Mouse (Mus musculus): Measurements from ENCODE around the gene Bhlhe41. TPM values are rescaled to one million over a fixed set of nuclear protein-coding genes. Genes with fewer than 3 reads are reported as not detected.

Gene Bhlhe41
- polyA plus RNA-seq, 1 experiment from 2014 or later: 6.6 TPM

DNA sequence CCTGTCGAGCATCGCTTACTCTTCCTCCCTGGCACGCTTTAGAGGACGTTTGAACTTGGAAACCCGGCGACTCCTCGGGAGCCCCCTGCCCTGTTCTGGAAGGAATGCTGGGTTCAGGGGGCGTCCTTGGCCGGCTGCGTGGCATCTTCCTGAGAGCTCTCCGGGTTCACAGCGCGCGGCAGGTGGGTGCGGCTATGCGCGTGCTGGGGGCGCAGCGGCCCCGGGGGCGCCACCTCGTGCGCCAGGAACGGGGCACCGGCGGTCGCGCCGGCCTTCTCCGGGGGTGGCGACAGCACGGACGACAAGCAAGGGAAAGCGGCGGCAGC is 2.7 kb downstream of the Bhlhe41 start:
- peaks cover 14% of the 10 kb centered on the region for H3K4me1 ChIP-seq (ENCODE audit: control insufficient read depth, insufficient read depth, low read length)
- peak overlapping the region; percentile 100 for H3K4me2 ChIP-seq (ENCODE audit: low read depth, low read length)
- under 1% methylated on average over 33 of the region's 35 CpGs for WGBS
- H3K27me3 ChIP-seq (ENCODE audit: control insufficient read depth, insufficient read depth, low read length): peaks cover 24% of the 10 kb centered on the region; the same call in 1 of the 2 replicates
- peak overlapping the region; percentile 68 for H3K9ac ChIP-seq (replicated peaks; ENCODE audit: low read depth, low read length)
- no peak for ATAC-seq (ENCODE audit: low read depth)
- H3K36me3 ChIP-seq (ENCODE audit: control insufficient read depth, insufficient read depth, low read length): no peaks in the 10 kb centered on the region
- peak overlapping the region; percentile 54 for H3K4me3 ChIP-seq (ENCODE audit: low read depth, low read length)
- H3K27ac ChIP-seq (ENCODE audit: low read depth, low read length): no peak overlapping the region; the same call in 1 of the 2 replicates
- no peaks in the 10 kb centered on the region for H3K9me3 ChIP-seq (ENCODE audit: control insufficient read depth, low read length)

DNA sequence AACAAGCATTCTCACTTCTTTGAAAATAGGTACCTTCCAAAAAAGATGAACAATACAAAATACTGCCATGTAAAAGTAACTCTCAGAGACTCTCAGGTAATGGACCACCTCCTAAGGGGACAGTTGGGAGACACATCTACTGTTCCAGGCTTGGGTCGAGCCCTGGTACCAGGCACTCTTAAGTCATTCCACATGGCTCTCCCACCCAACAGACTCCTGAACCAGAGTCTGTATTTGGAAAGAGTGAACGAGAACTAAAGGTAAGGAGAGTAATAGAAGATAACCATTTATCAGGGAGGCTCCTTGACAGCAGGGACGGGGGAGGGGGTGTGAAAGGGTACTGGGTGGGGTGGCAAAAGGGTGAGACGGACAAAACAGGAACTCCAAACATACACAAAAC is 3.0 kb downstream of the Bhlhe41 start:
- ATAC-seq (ENCODE audit: low read depth): no peak
- peak overlapping the region; percentile 100 for H3K4me2 ChIP-seq (ENCODE audit: low read depth, low read length)
- WGBS: 17% methylated on average over 4 of the region's 4 CpGs
- H3K27me3 ChIP-seq (ENCODE audit: control insufficient read depth, insufficient read depth, low read length): peaks cover 24% of the 10 kb centered on the region; the same call in 1 of the 2 replicates
- no peak overlapping the region for H3K27ac ChIP-seq (ENCODE audit: low read depth, low read length)
- H3K4me1 ChIP-seq (ENCODE audit: control insufficient read depth, insufficient read depth, low read length): peaks cover 14% of the 10 kb centered on the region
- peak overlapping the region; percentile 68 for H3K9ac ChIP-seq (replicated peaks; ENCODE audit: low read depth, low read length)
- peak overlapping the region; percentile 54 for H3K4me3 ChIP-seq (ENCODE audit: low read depth, low read length)
- H3K9me3 ChIP-seq (ENCODE audit: control insufficient read depth, low read length): no peaks in the 10 kb centered on the region
- no peaks in the 10 kb centered on the region for H3K36me3 ChIP-seq (ENCODE audit: control insufficient read depth, insufficient read depth, low read length)

- no peak for ATAC-seq (ENCODE audit: low read depth)
- H3K9ac ChIP-seq (replicated peaks; ENCODE audit: low read depth, low read length): no peak overlapping the region
- H3K4me3 ChIP-seq (ENCODE audit: low read depth, low read length): peak overlapping the region; percentile 54; the same call in 1 of the 2 replicates
- WGBS: 80% methylated on average over 9 of the region's 9 CpGs
- H3K4me2 ChIP-seq (ENCODE audit: low read depth, low read length): peak overlapping the region; percentile 100; the same call in 1 of the 2 replicates
- no peak overlapping the region for H3K27ac ChIP-seq (ENCODE audit: low read depth, low read length)
- H3K36me3 ChIP-seq (ENCODE audit: control insufficient read depth, insufficient read depth, low read length): no peaks in the 10 kb centered on the region
- peaks cover 22% of the 10 kb centered on the region; the same call in 1 of the 2 replicates for H3K27me3 ChIP-seq (ENCODE audit: control insufficient read depth, insufficient read depth, low read length)
- H3K9me3 ChIP-seq (ENCODE audit: control insufficient read depth, low read length): no peaks in the 10 kb centered on the region
- peaks cover 14% of the 10 kb centered on the region for H3K4me1 ChIP-seq (ENCODE audit: control insufficient read depth, insufficient read depth, low read length)
Measured at GRCm38 (mm10) chr6:145861462-145862227, 3.7 kb downstream of the Bhlhe41 start.

DNA sequence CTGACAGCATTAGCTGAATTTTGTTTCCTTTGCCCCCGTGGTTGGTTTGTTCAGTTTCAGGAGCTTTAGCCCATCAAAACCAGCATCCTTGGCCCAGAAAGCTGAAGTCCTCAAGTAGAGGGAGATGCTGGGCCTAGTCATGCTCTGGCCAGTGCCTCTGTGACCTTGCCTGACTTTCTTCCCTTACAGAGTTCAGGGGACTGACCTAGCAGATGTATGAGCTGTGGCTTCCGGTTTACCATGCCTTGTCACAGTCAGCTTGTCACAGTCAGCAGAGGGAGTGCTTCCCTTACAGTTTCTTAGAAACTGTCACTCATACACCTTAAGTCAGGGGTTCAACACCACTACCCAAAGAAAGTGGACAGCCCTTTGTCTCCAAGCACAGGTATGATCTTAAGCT is 5.0 kb downstream of the Bhlhe41 start:
- H3K9ac ChIP-seq (replicated peaks; ENCODE audit: low read depth, low read length): no peak overlapping the region
- H3K4me3 ChIP-seq (ENCODE audit: low read depth, low read length): no peak overlapping the region
- no peak overlapping the region for H3K27ac ChIP-seq (ENCODE audit: low read depth, low read length)
- WGBS: 71% methylated on average over 2 of the region's 2 CpGs
- H3K27me3 ChIP-seq (ENCODE audit: control insufficient read depth, insufficient read depth, low read length): peaks cover 19% of the 10 kb centered on the region; the same call in 1 of the 2 replicates
- peaks cover 19% of the 10 kb centered on the region for H3K4me1 ChIP-seq (ENCODE audit: control insufficient read depth, insufficient read depth, low read length)
- H3K4me2 ChIP-seq (ENCODE audit: low read depth, low read length): no peak overlapping the region
- no peaks in the 10 kb centered on the region for H3K36me3 ChIP-seq (ENCODE audit: control insufficient read depth, insufficient read depth, low read length)
- no peak for ATAC-seq (ENCODE audit: low read depth)
- H3K9me3 ChIP-seq (ENCODE audit: control insufficient read depth, low read length): no peaks in the 10 kb centered on the region

DNA sequence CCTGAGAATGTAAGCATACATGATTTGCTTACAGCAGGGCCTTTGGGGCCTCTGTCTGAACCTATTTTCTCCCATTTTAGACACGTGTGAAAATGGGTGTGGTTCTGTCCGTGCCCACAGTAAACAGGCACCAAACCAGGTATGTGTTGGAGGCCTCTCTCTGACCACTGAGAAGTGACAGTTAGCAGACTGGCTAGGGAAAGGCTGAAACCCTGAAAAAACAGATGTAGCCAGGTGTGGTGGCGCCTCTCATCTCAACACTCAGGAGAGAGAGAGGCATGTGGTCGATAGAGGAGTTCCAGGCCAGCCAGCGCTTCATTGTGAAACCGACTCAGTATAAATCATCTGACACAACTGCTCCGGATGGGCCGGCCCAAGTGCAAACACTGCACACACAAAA is 6.9 kb downstream of the Bhlhe41 start:
- Histone ChIP-seq H3K4me3 (ENCODE audit: low read depth, low read length) (no peak overlapping the region), H3K27ac (ENCODE audit: low read depth, low read length) (no peak overlapping the region), H3K36me3 (ENCODE audit: control insufficient read depth, insufficient read depth, low read length) (no peaks in the 10 kb centered on the region), H3K9me3 (ENCODE audit: control insufficient read depth, low read length) (no peaks in the 10 kb centered on the region), H3K4me1 (ENCODE audit: control insufficient read depth, insufficient read depth, low read length) (peaks cover 15% of the 10 kb centered on the region), H3K4me2 (ENCODE audit: low read depth, low read length) (no peak overlapping the region), H3K27me3 (ENCODE audit: control insufficient read depth, insufficient read depth, low read length) (peaks cover 12% of the 10 kb centered on the region; the same call in 1 of the 2 replicates), H3K9ac (replicated peaks; ENCODE audit: low read depth, low read length) (no peak overlapping the region)
- WGBS: 42% methylated on average over 8 of the region's 8 CpGs
- no peak for ATAC-seq (ENCODE audit: low read depth)

DNA sequence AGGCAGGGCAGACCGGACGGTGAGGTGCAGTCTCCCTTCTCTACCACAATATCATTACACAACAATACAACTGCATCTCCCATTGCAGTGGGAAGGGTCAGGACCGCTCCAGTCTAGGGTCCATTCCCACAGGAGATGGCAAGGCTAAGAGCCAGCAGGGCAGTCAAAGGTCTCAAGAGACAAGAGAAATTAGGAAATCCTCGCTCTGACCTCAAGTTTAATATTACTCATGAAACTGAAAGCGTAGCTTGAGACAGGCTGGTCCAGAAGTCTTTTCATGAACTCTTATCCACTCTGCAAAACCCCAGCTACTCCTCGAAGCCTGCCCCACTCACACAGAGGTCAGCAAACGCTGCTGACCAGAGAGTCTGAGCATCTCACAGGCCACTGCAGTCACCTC is 7.9 kb downstream of the Bhlhe41 start:
- Histone ChIP-seq H3K27me3 (ENCODE audit: control insufficient read depth, insufficient read depth, low read length) (peaks cover 3% of the 10 kb centered on the region; the same call in 1 of the 2 replicates), H3K9ac (replicated peaks; ENCODE audit: low read depth, low read length) (no peak overlapping the region), H3K4me1 (ENCODE audit: control insufficient read depth, insufficient read depth, low read length) (peaks cover 12% of the 10 kb centered on the region), H3K9me3 (ENCODE audit: control insufficient read depth, low read length) (no peaks in the 10 kb centered on the region), H3K27ac (ENCODE audit: low read depth, low read length) (no peak overlapping the region), H3K36me3 (ENCODE audit: control insufficient read depth, insufficient read depth, low read length) (no peaks in the 10 kb centered on the region), H3K4me2 (ENCODE audit: low read depth, low read length) (no peak overlapping the region), H3K4me3 (ENCODE audit: low read depth, low read length) (no peak overlapping the region)
- no peak for ATAC-seq (ENCODE audit: low read depth)
- WGBS: 86% methylated on average over 7 of the region's 7 CpGs

DNA sequence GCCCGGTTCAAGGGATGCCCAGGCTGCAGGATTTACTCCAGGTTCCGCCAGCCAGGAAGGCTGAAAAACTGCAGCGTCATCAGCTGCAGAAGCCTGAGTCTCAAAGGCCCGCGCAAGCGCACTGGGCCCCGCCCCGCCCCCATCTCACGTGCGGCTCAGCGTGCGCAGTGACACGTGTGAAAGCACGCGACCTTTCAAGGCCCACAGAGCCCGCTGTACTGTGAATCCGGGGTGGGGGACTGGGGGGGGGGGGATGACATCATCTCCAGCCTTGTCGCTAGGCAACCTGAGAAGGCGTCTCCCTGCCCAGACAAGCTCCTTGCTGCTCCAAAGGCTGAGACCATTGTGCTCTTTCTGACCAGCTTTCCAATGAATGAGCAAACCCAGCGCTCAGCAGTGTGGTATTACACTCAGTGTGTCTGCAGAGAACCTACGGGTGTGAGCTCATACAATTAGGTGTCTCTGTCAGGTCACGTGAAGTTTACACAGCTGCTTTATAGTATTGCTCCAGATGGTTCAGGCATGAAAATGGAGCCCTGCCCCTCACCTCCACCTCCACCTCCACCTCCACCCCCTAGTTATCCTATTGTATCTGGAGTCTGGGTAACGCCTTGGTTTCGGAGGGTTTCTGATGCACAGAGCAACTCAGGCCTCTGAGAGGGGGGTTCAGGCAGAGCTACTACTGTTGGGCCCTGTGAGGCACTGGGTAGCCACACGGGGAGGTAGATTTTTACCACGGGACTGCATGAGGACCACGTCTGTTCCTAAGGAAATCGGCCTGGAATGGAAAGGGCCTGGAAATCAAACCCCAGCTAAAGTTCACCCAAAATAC is 9.4 kb downstream of the Bhlhe41 start:
- peak; percentile 93 for ATAC-seq (ENCODE audit: low read depth)
- Histone ChIP-seq H3K27ac (ENCODE audit: low read depth, low read length) (peak overlapping the region; percentile 25; the same call in 1 of the 2 replicates), H3K9me3 (ENCODE audit: control insufficient read depth, low read length) (no peaks in the 10 kb centered on the region), H3K4me1 (ENCODE audit: control insufficient read depth, insufficient read depth, low read length) (peaks cover 12% of the 10 kb centered on the region), H3K9ac (replicated peaks; ENCODE audit: low read depth, low read length) (peak overlapping the region; percentile 46; the same call in 1 of the 2 replicates), H3K4me3 (ENCODE audit: low read depth, low read length) (peak overlapping the region; percentile 20), H3K36me3 (ENCODE audit: control insufficient read depth, insufficient read depth, low read length) (no peaks in the 10 kb centered on the region), H3K27me3 (ENCODE audit: control insufficient read depth, insufficient read depth, low read length) (no peaks in the 10 kb centered on the region), H3K4me2 (ENCODE audit: low read depth, low read length) (peak overlapping the region; percentile 49)
- 4% methylated on average over 28 of the region's 28 CpGs for WGBS

DNA sequence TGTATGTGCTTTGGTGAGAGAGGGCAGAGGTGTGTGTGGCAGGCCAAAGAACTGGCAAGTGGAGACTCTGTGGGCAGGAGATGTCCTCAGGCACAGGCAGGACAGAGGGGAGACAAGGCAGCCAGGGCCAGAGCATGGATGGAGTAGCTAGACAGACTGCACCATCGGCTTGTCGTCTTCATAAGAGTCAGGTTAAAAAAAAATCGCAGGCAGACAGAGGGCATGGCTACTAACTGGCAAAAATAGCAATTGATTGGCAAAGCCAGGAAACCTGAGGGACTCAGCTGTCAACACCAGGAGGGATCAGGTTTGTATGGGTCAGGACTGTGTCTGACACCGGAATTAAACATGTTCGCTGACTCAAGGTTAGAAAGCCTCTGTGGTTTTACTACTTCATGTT is 10.6 kb downstream of the Bhlhe41 start:
- no peaks in the 10 kb centered on the region for H3K9me3 ChIP-seq (ENCODE audit: control insufficient read depth, low read length)

More for the DNA sequence above, 10.6 kb downstream of the Bhlhe41 start:
- Histone ChIP-seq H3K4me1 (ENCODE audit: control insufficient read depth, insufficient read depth, low read length) (peaks cover 12% of the 10 kb centered on the region), H3K36me3 (ENCODE audit: control insufficient read depth, insufficient read depth, low read length) (no peaks in the 10 kb centered on the region), H3K27ac (ENCODE audit: low read depth, low read length) (no peak overlapping the region), H3K27me3 (ENCODE audit: control insufficient read depth, insufficient read depth, low read length) (no peaks in the 10 kb centered on the region), H3K9ac (replicated peaks; ENCODE audit: low read depth, low read length) (no peak overlapping the region), H3K4me2 (ENCODE audit: low read depth, low read length) (no peak overlapping the region), H3K4me3 (ENCODE audit: low read depth, low read length) (no peak overlapping the region)
- WGBS: 82% methylated on average over 5 of the region's 5 CpGs
- ATAC-seq (ENCODE audit: low read depth): no peak

All from neural tube, embryonic 14.5 days (tissue).